Comparison of ENCODE assay signal across 18 mouse cellular contexts in the genomic region with DNA sequence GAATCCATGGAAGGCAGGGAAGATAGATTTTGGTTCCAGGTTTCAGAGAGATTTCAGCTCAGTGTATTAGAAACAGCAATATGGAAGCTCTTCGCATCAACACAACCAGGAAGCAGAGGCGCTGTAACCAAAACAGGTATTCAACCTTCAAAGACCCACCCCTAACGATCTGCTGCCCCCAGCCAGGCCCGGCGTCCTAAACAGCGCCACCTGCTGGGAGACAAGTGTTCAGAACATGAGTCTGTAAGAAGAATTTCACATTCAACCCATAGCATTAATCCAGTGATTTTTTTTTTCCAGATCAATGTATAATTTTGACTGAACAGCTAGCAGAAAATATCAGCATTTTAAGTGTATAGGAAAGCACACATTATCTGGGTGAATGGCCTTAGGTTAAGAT. TPM values are rescaled to one million over a fixed set of nuclear protein-coding genes. Genes with fewer than 3 reads are reported as not detected.
DNase-seq lines count a peak whose midpoint lies in the region; ATAC-seq and TF ChIP-seq lines count a peak whose summit lies in the region.
"Had no signal": no experiment of that assay in that cellular context is flagged by ENCODE, and none has a peak within 500 bp of the region (broad histone marks: within the 10 kb centered on the region; RNA-seq: fewer than 3 reads in every experiment).

No protein-coding gene starts in this region.

- TF ChIP-seq POLR2A in lung, adult 2 months (IDR thresholded peaks at IDR 0.05; ENCODE audit: borderline replicate concordance, extremely low read depth, low read depth, low read length): no peak
- no peak for TF ChIP-seq POLR2A in small intestine, adult 2 months (IDR thresholded peaks at IDR 0.05; ENCODE audit: low read depth, low read length)

- H3K4me2 ChIP-seq in forebrain, postnatal 0 days (ENCODE audit: low read depth): no peak overlapping the region
- no peak overlapping the region for H3K4me2 ChIP-seq in forebrain, embryonic 16.5 days (ENCODE audit: low read length)
- H3K4me2 ChIP-seq in lung, embryonic 14.5 days: no peak overlapping the region
- H3K4me2 ChIP-seq: heart, embryonic 13.5 days; liver, embryonic 13.5 days; neural tube, embryonic 15.5 days had no signal

- 67% methylated on average over 6 of the region's 6 CpGs for WGBS in forebrain, postnatal 0 days
- WGBS in forebrain, embryonic 16.5 days: 63% methylated on average over 6 of the region's 6 CpGs
- WGBS in lung, embryonic 14.5 days: 56% methylated on average over 6 of the region's 6 CpGs
- 57% methylated on average over 6 of the region's 6 CpGs for WGBS in lung, adult 2 months
- 56% methylated on average over 6 of the region's 6 CpGs for WGBS in small intestine, adult 2 months

- TF ChIP-seq CTCF in forebrain, postnatal 0 days (IDR thresholded peaks at IDR 0.05; ENCODE audit: low read depth): 0 out of 2 replicates have a peak, but pooled peaks have one; percentile 8
- TF ChIP-seq CTCF in lung, embryonic 14.5 days (IDR thresholded peaks at IDR 0.05; ENCODE audit: low read depth): peak; percentile 13; the same call in 1 of the 2 replicates
- no peak for TF ChIP-seq CTCF in lung, adult 2 months (IDR thresholded peaks at IDR 0.05; ENCODE audit: insufficient read depth, low read length)
- peak; percentile 21; the same call in 1 of the 2 replicates for TF ChIP-seq CTCF in small intestine, adult 2 months (IDR thresholded peaks at IDR 0.05; ENCODE audit: extremely low read depth, insufficient read length, insufficient replicate concordance, low read depth, low read length)

- no peak overlapping the region for H3K27ac ChIP-seq in forebrain, postnatal 0 days (ENCODE audit: low read depth, low read length)
- no peak overlapping the region for H3K27ac ChIP-seq in forebrain, embryonic 16.5 days (ENCODE audit: low read length)
- no peak overlapping the region for H3K27ac ChIP-seq in lung, embryonic 14.5 days (ENCODE audit: low read depth)
- H3K27ac ChIP-seq in small intestine, adult 2 months (ENCODE audit: insufficient read depth, low read depth, low read length): no peak overlapping the region
- H3K27ac ChIP-seq: heart, embryonic 13.5 days; liver, embryonic 13.5 days; neural tube, embryonic 15.5 days had no signal

- no peak for DNase-seq in forebrain, postnatal 0 days
- no peak for DNase-seq in lung, embryonic 14.5 days
- DNase-seq in lung, adult 2 months: no peak
- DNase-seq in NIH3T3 (ENCODE audit: low read depth): peak; percentile 15
- no peak for DNase-seq in right cerebral cortex, postnatal 25 days
- no peak for DNase-seq in adrenal gland, adult 18-20 months (ENCODE audit: low spot score in 2 of 2)
- DNase-seq: adrenal gland, adult 8-10 months; B cell, adult 2 months; cerebellum, adult 8-10 months; gastrocnemius, postnatal 36 days; kidney, postnatal 10 days; liver, embryonic 13.5 days; thymus, postnatal 36 days had no signal

- no peak for ATAC-seq in forebrain, postnatal 0 days
- no peak for ATAC-seq in forebrain, embryonic 16.5 days
- no peak for ATAC-seq in lung, embryonic 14.5 days (ENCODE audit: insufficient read depth)

- no peaks in the 10 kb centered on the region for H3K4me1 ChIP-seq in forebrain, postnatal 0 days (ENCODE audit: insufficient read depth)
- H3K4me1 ChIP-seq in forebrain, embryonic 16.5 days (replicated peaks; ENCODE audit: control insufficient read depth, insufficient read depth, low read length): no peaks in the 10 kb centered on the region
- no peaks in the 10 kb centered on the region for H3K4me1 ChIP-seq in lung, embryonic 14.5 days (ENCODE audit: insufficient read depth)
- H3K4me1 ChIP-seq in lung, adult 2 months (ENCODE audit: control insufficient read depth, insufficient read depth, low read length): no peaks in the 10 kb centered on the region
- no peaks in the 10 kb centered on the region for H3K4me1 ChIP-seq in small intestine, adult 2 months (ENCODE audit: control insufficient read depth, insufficient read depth, insufficient read length, low read length)
- H3K4me1 ChIP-seq: heart, embryonic 13.5 days; liver, embryonic 13.5 days; neural tube, embryonic 15.5 days had no signal

- no peaks in the 10 kb centered on the region for H3K27me3 ChIP-seq in forebrain, postnatal 0 days (ENCODE audit: insufficient read depth, low read length)
- H3K27me3 ChIP-seq in forebrain, embryonic 16.5 days (replicated peaks; ENCODE audit: control insufficient read depth, insufficient read depth, low read length): no peaks in the 10 kb centered on the region
- no peaks in the 10 kb centered on the region for H3K27me3 ChIP-seq in lung, embryonic 14.5 days (ENCODE audit: insufficient read depth, low read length)
- H3K27me3 ChIP-seq in small intestine, adult 2 months (ENCODE audit: control insufficient read depth, insufficient read depth, low read length): no peaks in the 10 kb centered on the region
- H3K27me3 ChIP-seq: heart, embryonic 13.5 days; liver, embryonic 13.5 days; neural tube, embryonic 15.5 days had no signal

- H3K4me3 ChIP-seq in forebrain, postnatal 0 days (ENCODE audit: low read depth, low read length): no peak overlapping the region
- H3K4me3 ChIP-seq in forebrain, embryonic 16.5 days (replicated peaks; ENCODE audit: low read length): no peak overlapping the region
- H3K4me3 ChIP-seq in lung, embryonic 14.5 days (ENCODE audit: low read depth, low read length): no peak overlapping the region
- no peak overlapping the region for H3K4me3 ChIP-seq in lung, adult 2 months (replicated peaks; ENCODE audit: extremely low read depth, low read depth, low read length)
- H3K4me3 ChIP-seq in small intestine, adult 2 months (ENCODE audit: low read depth, low read length): no peak overlapping the region
- H3K4me3 ChIP-seq: heart, embryonic 13.5 days; liver, embryonic 13.5 days; neural tube, embryonic 15.5 days had no signal

- no peaks in the 10 kb centered on the region for H3K9me3 ChIP-seq in forebrain, postnatal 0 days (ENCODE audit: low read length)
- 0 out of 2 replicates have a peak, but pooled peaks cover under 1% of the 10 kb centered on the region for H3K9me3 ChIP-seq in forebrain, embryonic 16.5 days (ENCODE audit: control insufficient read depth, low read length)
- 0 out of 2 replicates have a peak, but pooled peaks cover 3% of the 10 kb centered on the region for H3K9me3 ChIP-seq in lung, embryonic 14.5 days (ENCODE audit: low read depth, low read length)
- H3K9me3 ChIP-seq: liver, embryonic 13.5 days; neural tube, embryonic 15.5 days had no signal

- no peak overlapping the region for H3K9ac ChIP-seq in forebrain, postnatal 0 days
- H3K9ac ChIP-seq in forebrain, embryonic 16.5 days (replicated peaks; ENCODE audit: low read depth, low read length): no peak overlapping the region
- H3K9ac ChIP-seq in lung, embryonic 14.5 days: no peak overlapping the region
- H3K9ac ChIP-seq: heart, embryonic 13.5 days; liver, embryonic 13.5 days; neural tube, embryonic 15.5 days had no signal

- H3K36me3 ChIP-seq in forebrain, postnatal 0 days (ENCODE audit: insufficient read depth): no peaks in the 10 kb centered on the region
- H3K36me3 ChIP-seq in forebrain, embryonic 16.5 days (ENCODE audit: control insufficient read depth, insufficient read depth): no peaks in the 10 kb centered on the region
- H3K36me3 ChIP-seq in lung, embryonic 14.5 days (ENCODE audit: insufficient read depth): no peaks in the 10 kb centered on the region
- no peaks in the 10 kb centered on the region for H3K36me3 ChIP-seq in small intestine, adult 2 months (ENCODE audit: control insufficient read depth, insufficient read depth, low read length)
- H3K36me3 ChIP-seq: heart, embryonic 13.5 days; liver, embryonic 13.5 days; neural tube, embryonic 15.5 days had no signal

RNA-seq across cellular contexts. Expression of gene Tacr1, which starts 26.8 kb away (rescaled TPM):
- 3.5 and 3.8 TPM in 2 replicates for total RNA-seq in forebrain, postnatal 0 days (2014; rRNA removed)
- 1.2 and 2.2 TPM in 2 replicates for polyA plus RNA-seq in forebrain, postnatal 0 days (2015; fragmentation: Nextera tagmentation; extraction: Ambion mirVana)
- polyA plus RNA-seq in forebrain, embryonic 16.5 days (2015; fragmentation: Nextera tagmentation; extraction: Ambion mirVana): 1.0 and 1.8 TPM in 2 replicates
- 1.0 and 1.1 TPM in 2 replicates for polyA plus RNA-seq in lung, embryonic 14.5 days (2014; fragmentation: Nextera tagmentation; extraction: Ambion mirVana)
- 0.17 and 0.26 TPM in 2 replicates for polyA plus RNA-seq in lung, adult 2 months (2012; rRNA removed)
- 0.81 and 1.0 TPM in 2 replicates for polyA plus RNA-seq in small intestine, adult 2 months (2012; rRNA removed)
- not detected for total RNA-seq in adrenal gland, adult 18-20 months (2021)
- total RNA-seq: adrenal gland, adult 8-10 months; gastrocnemius, postnatal 36 days; hematopoietic stem cell, adult 5-6 weeks had no signal
- polyA plus RNA-seq: liver, embryonic 13.5 days had no signal
